Mouse (Mus musculus) bone marrow, adult 2 months (tissue): ENCODE results near the gene Adcy7. TPM values are rescaled to one million over a fixed set of nuclear protein-coding genes. Genes with fewer than 3 reads are reported as not detected.

Source experiments
- H3K27ac ChIP-seq: fragments of 200-500 bp; 2 replicates; pipeline ENCODE4 v1.5.1; 2012; ENCODE audit warnings: low read depth, mild to moderate bottlenecking, control low read depth, inconsistent platforms, low read length; ENCODE audit not compliant: control insufficient read depth, poor library complexity, insufficient read depth
- H3K4me1 ChIP-seq: fragments of 200-500 bp; 2 replicates; pipeline ENCODE4 v1.6.1; 2011; ENCODE audit warnings: low read length; ENCODE audit not compliant: control insufficient read depth, insufficient read depth
- H3K4me3 ChIP-seq: fragments of 200-500 bp; replicated peaks from 2 replicates; pipeline ENCODE3; 2011; ENCODE audit warnings: mild to moderate bottlenecking, low read depth, low read length, control low read depth; ENCODE audit not compliant: control insufficient read depth
- CTCF ChIP-seq: fragments of 200-500 bp; IDR thresholded peaks from 2 replicates; pipeline ENCODE4 v1.5.1; 2011; ENCODE audit warnings: low read length, control low read depth; ENCODE audit not compliant: control insufficient read depth, insufficient read depth
- POLR2A ChIP-seq: fragments of 200-500 bp; IDR thresholded peaks from 2 replicates; pipeline ENCODE4 v1.6.1; 2011; ENCODE audit warnings: low read depth, mild to moderate bottlenecking, control low read depth, low read length, borderline replicate concordance; ENCODE audit not compliant: control insufficient read depth
- WGBS: fragments of 180-500 bp; shearing (Covaris S2); methylation state at CpG from one replicate; pipeline ENCODE4 v1.1.7; 2018; 5-methylcytosine and 5-hydroxymethylcytosine counted together
- polyA plus RNA-seq: library from polyadenylated mRNA; stranded (reverse); fragments of >200 nt; gene quantifications from 2 replicates; pipeline ENCODE4 v1.2.4, GENCODE M21; 2011; ENCODE audit warnings: low replicate concordance; ENCODE audit not compliant: missing spikeins, insufficient read depth, insufficient read length

Gene Adcy7
- polyA plus RNA-seq, 1 experiment, result 66.8 TPM

DNA sequence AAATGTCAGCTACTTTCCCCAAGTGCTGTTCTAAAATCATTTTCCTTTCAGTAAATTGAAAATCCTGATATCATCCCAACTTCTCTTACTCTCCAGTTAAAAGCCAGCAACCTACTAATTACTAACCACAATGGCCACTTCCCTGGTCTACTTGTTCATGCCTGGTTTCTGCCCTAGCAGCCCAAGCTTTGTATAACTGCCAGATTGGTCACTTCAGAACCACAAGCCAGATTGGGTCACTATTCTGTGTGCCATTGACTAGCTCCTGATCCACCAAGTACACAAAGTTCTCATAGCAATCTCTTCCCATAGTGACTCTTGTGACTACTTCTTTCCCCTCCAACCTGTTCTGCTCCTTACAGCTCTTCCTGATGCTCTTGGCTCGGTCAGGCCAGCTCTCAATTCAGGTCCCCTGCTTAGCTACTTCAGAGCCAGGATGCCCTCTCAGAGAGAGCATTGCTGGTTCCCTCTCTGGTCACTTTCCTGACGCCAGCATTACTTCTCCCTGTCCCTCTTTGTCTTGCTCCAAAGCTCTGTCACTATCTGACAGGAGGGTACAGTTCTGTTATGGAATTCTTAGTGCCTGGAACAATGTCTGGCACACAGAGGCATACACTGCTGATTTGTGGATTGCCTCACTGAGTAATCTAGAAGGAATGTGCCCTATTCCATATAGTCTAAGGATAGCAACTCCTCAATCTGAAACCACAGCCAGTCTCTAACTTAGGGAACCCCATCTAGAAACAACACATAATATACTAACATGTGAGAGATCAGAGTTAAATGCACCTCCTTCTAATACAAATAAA lies 67.9 kb downstream of the Adcy7 start:
- no peaks in the 10 kb centered on the region for H3K4me1 ChIP-seq
- 85% methylated on average over 2 of the region's 2 CpGs for WGBS
- H3K4me3 ChIP-seq, result no peak overlapping the region
- no peak for TF ChIP-seq CTCF
- no peak for TF ChIP-seq POLR2A
- H3K27ac ChIP-seq, result no peak overlapping the region

DNA sequence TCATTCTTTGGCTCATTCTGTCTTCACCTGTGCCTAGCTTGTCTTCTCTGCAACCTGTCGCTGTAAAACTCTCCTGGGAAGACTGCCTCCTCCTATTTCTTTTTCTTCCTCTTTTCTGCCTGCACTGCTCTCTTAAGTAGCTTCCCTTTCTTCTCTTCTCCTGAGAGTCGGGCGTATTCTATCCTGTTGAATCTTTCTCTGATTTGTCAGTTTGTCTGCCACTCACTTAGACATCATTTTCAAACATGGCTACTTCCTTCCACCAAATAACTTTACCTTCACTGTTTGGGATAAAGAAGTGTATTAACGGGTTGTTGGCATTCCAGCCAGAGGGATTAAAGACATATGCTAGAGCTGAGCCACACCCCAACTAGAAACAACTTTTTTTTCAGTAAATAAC lies 69.8 kb downstream of the Adcy7 start:
- no peak overlapping the region for H3K4me3 ChIP-seq
- no peaks in the 10 kb centered on the region for H3K4me1 ChIP-seq
- 50% methylated on average over 4 of the region's 4 CpGs for WGBS
- H3K27ac ChIP-seq, result no peak overlapping the region
- TF ChIP-seq CTCF, result no peak
- TF ChIP-seq POLR2A, result no peak

DNA sequence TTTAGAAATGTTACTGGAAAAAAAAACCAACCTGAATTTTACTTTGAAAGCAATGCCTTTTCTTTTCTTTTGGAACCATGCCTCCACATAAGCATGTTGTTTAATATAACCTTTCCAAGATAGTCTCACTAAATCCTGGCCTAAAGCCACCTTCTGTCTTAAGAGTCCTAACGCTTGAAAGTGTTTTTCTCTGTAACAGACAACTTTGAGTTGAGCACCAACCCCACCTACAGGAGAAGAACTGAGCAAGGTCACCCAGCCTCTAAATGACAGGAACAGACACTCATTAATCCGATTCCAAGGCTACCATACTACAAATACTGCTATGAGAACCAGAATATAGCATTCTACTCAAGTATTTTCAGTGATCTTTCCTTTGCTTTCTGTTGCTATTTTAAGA lies 76.8 kb downstream of the Adcy7 start:
- 74% methylated on average over 2 of the region's 2 CpGs for WGBS
- no peak for TF ChIP-seq CTCF
- no peak for TF ChIP-seq POLR2A
- Histone ChIP-seq H3K4me1 (no peaks in the 10 kb centered on the region), H3K27ac (no peak overlapping the region), H3K4me3 (no peak overlapping the region)

DNA sequence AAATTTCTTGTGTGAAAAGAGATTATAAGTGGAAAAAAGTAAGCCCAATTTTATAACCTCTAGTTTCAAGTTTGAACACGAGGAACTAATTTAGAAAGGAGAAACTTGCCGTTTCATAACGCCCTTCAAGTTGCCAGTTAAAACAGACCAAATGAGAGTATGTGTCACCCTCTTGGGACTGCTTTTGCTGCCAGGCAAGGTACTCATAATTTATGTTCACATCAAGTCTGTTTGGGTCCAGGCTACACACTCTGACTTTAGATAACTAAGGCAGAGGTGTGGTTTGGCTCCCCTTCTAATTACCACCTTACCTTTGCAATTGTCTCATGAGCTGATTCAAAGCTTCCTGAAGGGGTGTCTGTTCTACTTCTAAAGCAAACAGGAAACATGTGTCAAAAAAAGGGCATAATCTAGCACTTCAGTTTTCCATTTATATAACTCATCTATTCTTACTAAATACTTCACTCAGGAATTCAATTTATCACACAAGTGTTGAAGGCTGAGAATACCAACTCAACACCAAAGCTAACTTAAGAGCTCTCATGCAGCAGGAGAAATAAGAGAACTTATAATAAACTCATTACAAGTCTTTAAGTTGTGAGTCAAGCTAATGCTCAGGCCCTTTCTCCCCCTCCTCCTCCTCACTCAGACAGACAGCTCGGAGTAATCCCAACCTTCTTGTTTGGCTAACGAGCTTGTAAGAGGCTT lies 85.2 kb downstream of the Adcy7 start:
- no peak for TF ChIP-seq POLR2A
- no peak for TF ChIP-seq CTCF
- Histone ChIP-seq H3K27ac (no peak overlapping the region), H3K4me3 (no peak overlapping the region), H3K4me1 (no peaks in the 10 kb centered on the region; the same call in 1 of the 2 replicates)
- 68% methylated on average over 5 of the region's 5 CpGs for WGBS

DNA sequence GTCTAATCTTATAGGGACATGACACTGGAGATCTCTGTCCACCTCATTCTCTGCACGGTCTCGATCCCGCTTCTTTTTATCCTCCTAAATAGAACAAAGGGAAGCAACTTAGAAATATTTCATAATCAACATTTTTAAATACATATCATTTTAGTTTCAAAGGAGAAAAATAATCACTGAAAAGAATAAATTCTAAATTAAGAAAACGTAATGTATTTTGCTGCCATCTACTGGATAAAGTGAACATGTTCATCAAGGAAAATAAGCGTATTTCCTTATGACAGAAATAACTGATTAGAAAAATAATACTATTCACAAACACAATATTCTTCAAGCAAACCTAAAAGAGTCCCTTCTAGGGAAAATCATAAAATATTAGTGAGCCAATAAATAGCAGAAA lies 85.7 kb downstream of the Adcy7 start:
- H3K4me1 ChIP-seq, result no peaks in the 10 kb centered on the region; the same call in 1 of the 2 replicates
- TF ChIP-seq POLR2A, result no peak
- no peak for TF ChIP-seq CTCF
- no peak overlapping the region for H3K27ac ChIP-seq
- WGBS, result 74% methylated on average over 5 of the region's 5 CpGs
- no peak overlapping the region for H3K4me3 ChIP-seq

DNA sequence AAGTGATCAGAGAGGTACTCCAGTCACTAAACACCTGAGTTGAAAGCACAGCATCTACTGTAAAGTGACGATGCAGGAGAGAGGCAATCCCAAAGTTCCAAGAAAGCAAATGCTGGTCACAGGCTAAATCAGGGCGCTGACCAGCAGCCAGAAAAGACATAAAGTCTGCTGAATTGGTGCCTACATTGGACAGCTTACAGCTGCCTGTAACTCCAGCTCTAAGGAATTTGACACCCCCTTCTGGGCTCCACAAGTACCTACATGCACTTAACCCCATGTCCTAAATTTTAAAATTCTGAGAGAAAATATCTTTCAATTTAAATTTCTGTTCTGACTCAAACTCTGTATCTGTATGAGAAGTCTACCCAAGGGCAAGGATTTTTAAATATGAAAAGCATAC lies 87.8 kb downstream of the Adcy7 start:
- 87% methylated on average over 2 of the region's 2 CpGs for whole genome bisulfite sequencing
- Histone ChIP-seq H3K27ac (no peak overlapping the region), H3K4me3 (no peak overlapping the region), H3K4me1 (no peaks in the 10 kb centered on the region; the same call in 1 of the 2 replicates)
- no peak for TF ChIP-seq POLR2A
- TF ChIP-seq CTCF, result no peak

DNA sequence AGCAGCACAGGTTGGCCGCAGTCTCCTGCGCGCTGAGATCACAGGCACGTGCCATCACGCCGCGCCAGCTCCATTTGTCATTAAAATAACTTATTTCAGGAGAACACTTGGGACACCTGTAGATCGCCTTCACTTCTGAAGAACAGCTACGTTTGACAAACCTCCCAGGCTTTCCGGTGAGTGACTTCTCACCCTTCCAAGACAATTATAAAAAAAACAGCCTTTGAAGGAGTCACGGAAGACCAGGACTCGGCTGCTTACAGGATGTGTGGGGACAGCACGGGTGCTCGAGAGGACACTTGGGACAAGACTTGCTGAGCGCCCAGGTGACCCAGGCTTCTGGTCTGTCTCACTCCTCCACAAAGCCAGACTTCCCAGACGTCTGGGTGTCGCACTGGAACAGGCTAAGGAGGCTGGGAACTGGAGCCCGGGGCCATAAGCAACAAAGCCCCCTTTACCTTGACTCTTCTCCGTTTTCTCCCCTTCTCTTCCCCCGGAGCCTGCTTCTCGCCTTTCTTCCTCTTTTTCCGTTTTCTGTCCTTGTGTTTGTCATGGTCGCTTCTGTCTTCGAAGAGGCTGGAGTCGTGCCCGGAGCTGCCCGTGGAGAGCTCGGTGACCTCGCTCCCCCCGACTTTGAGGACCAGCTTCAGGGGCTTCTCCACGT lies 89.0 kb downstream of the Adcy7 start:
- no peaks in the 10 kb centered on the region; the same call in 1 of the 2 replicates for H3K4me1 ChIP-seq
- WGBS, result 1% methylated on average over 31 of the region's 31 CpGs
- TF ChIP-seq CTCF, result no peak
- no peak for TF ChIP-seq POLR2A
- peak overlapping the region; percentile 100 for H3K4me3 ChIP-seq
- peak overlapping the region; percentile 98 for H3K27ac ChIP-seq
